Mouse (Mus musculus): ENCODE measurements at regions not wholly inside any gene's neighbourhood (a gene's known extent, or its start where the extent isn't known, plus 50 kb on each side); places are given as distances from the start of the nearest gene placed in this dataset.

DNA sequence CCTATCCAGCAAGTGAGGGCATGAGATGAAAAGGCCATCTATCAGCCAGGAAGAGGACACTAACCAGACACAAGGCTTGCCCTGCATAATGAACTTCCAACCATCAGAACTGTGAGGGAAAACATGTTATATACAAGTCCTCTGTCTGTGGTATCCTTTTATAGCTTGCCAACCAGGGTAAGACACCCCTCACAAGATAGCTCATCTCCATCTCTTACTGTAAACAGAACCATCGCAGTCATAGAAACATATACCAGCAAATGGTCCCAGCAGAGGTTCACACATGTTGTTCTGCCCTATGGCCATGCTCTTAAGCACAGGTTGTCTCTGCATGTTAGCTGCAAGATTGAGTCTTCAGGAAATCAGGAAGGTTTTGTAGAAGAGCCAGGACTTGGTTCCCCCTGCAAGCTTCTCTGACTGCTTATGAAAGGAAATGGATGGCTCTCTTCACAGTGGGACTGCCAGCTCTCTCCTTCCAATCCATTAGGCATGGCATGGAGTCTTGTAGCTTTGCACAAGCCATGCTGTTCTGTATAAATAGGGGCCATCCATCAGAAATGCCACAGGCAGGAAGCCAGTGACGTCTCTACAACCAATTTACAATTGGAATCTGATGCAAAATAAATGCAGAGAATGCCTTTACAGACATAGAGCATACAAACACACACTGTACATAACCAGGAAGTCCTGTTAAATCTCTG lies 1514.0 kb upstream of the Lrrc6 start:
- no peak for DNase-seq

DNA sequence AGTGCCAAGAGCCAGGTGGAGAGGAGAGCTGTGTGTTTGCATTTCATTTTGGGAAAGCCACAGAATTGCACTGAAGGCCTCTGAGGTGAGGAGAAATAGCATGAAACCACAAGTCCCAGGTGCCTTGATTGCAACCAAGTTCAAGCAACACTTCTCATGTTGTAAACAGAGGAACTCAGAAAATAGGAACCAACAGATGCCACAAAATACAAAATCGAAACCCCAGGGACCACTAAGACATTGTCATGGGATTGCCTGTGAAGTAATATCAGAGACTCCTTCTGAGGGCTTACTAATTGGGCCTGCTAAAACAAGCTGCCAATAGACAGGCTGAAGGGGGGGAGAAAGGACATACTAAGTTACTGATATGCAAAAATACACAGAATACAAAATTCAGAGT lies 1510.5 kb upstream of the Lrrc6 start:
- no peak for DNase-seq

DNA sequence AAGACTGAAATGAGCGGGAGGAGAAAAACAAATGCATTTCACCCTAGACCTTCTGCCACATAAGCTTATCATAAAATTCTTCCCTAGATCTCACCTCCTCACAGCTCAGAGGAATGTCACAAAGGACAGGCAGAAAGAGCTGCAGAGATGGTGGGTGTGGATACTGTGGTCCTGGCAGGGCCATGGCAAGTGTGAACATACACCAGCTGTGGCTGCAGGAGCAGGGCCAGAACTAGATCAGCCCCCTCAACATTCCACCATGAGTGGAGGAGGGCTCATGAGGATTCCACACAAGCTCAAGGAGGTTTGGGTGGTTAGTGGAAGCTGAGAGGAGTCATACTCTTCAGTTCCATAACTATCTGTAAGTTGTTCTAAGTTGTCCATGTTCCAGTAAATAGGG lies 1509.5 kb upstream of the Lrrc6 start:
- DNase-seq, result no peak

DNA sequence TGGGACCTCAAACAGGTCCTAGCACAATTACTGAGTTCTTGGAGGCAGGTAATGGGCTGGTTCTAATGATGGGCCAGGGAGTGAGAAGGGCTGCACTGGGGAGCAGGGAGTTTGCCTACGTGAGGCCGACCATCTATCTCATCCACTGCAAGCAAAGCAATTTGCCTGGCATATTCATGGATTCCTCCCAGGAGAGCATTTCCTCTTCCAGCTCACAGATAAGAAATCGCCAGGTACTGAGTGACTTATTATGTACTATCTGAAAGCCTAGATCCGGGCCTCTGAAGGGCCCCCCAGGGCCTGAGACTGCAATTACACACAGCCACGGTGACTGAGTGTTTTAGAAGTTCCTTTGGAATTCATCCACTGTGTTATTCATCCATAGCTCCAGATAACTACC lies 1504.1 kb upstream of the Lrrc6 start:
- no peak for DNase-seq

DNA sequence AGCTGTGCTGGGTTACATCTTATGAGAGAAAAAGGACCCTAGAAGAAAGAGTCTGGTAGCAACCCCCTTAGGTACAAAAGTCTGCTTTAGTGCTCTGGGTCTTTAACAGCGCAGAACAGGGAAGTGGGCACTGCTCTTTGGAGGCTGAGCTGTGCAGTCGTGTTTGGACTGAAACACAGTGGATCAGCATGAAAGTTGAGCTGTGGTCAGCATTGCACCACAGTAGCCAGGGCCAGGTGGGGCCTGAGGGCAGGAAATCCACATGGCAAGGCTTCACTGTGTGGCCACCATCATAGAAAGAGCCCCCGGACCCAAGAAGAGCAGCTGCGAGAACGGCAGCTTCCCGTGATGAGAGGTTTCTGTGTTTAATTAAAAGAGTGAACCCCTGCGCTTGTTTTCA lies 1495.8 kb upstream of the Lrrc6 start:
- no peak for DNase-seq

DNA sequence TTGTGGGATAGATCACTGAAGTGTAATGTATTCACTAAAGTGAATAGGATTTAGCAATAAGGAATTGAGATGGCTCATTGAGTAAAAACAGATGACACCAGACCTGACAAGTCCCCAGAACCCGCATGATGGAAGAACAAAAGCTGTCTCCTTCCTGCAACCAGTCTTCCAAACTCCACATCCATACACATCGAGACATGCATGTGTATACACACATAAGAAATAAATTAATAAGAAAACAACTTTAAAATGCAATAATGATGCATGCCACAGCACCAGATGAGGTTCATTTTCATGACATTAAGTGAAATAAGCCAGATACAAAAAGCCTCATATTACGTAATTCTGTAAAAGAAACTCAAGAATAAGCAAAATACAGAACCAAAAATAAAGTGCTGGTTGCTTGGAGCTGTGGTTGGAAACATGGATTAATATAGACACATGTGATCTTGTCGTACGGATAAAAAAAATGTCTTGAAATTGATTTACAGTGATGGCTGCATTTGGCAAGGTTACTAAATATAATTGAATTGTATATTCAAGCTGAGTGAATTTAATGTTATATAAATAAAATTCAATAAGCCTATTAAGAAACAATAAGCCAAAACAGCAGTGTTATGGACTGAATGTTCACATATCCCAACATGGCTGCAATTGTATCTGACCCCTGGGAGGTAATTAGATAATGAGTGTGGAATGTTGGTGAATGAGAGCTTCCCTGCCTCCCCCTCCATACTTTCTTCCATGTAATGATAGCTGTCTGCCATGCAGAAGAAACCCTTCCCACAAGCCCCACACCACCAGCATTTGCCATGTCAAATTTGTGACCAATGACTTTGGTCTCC lies 1488.9 kb upstream of the Lrrc6 start:
- no peak for DNase-seq

- DNase-seq, result no peak
Measured at GRCm38 (mm10) chr15:67987941-67988340, 1487.2 kb upstream of the Lrrc6 start.

DNA sequence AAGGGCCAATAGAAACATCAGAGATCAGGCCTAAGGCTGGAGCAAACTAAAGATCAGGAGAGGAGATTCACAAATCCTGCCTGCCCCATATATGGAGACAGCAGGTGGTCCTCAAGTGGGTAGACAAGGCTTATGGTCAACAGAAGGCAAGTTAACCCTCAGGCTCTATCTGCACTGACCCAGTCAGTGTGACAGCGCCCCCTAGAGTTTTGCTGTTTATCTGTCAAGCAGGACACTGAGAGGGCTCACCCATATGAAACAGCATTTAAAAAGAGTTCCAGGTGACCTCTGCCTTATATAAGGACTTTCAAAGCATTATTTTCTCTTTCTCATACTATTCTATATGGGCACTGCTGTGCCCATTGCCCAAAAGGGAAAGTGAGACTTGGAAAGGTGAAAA lies 1482.5 kb upstream of the Lrrc6 start:
- no peak for DNase-seq

DNA sequence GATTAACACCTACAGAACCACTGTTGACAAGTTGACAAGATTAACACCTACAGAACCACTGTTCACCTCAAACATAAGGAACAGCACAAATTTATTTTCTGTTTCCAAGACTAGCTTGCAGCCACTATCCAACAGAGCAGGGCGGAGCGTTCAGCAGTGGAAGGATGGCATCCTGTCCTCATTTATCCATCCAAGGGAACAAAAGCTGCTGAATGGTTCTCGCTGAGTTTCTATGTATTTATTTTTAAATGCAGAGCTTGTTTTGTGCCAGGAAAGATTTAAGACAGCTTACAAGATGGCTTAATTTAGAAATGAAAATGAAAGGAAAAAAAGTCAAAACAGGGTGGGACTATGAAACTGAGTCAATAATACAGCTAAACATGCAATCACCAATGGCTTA lies 1481.2 kb upstream of the Lrrc6 start:
- DNase-seq, result no peak

- no peak for DNase-seq
Measured at GRCm38 (mm10) chr15:67979451-67979850, 1478.7 kb upstream of the Lrrc6 start.

GRCm38 (mm10) chr15:67977210-67977609 lies 1476.5 kb upstream of the Lrrc6 start:
- no peak for DNase-seq

- no peak for DNase-seq
Measured at GRCm38 (mm10) chr15:67971998-67972397, 1471.3 kb upstream of the Lrrc6 start.

DNA sequence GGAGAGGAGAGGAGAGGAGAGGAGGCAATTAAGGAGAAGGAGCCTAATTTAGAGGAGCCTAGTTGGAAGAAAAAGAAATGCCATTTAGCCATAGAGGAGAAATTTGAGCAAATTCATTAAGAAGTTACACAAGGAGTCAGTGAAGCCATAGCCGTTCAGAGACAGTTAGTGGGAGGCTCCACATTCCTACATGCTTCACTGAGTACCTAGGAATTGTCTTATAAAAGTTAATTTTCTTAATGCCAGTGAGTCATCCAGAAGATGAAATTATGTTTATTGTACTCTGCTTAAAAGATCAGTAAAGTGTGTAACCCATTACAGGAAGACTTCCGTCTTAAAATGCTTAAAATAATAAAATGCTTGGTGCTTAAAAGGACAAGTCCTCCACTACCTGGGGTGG lies 1453.5 kb upstream of the Lrrc6 start:
- no peak for DNase-seq

DNA sequence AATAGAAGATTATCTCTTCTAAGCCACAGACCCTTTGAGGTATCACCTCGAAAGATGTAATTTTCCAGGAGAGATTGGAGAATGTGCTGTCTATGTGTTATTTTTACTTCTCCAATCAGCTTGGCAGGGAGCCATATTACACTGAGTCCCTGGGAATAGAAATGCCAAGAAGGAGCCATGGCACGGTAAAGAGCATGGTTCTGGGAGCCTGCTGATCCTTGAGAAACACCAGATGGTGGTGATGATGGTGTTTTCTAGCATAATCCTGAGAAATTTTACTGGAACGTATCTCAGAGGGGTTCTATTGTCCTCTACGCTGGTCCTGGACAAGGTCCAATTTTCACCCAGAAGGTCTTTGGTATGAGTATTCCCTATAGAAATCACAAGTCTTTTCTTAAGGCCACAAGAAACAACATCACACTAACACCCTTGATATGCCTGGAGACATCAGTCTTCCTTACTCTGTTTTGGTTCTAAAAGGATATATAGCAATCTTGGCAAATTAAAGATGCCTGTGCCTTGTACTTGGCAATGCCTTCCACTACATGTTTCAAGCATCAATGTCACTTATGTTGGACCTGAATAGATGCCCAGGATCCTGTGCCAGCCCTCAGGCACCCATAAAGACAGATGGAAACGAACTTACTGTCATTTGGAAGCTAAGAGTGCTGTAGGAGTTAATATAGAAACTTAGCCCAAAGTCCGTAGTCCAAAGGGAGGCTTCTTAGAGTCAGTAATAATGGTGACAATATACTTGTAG lies 1449.8 kb upstream of the Lrrc6 start:
- peak; percentile 30 for DNase-seq

- no peak for DNase-seq
Measured at GRCm38 (mm10) chr15:67944330-67945082, 1443.8 kb upstream of the Lrrc6 start.

DNA sequence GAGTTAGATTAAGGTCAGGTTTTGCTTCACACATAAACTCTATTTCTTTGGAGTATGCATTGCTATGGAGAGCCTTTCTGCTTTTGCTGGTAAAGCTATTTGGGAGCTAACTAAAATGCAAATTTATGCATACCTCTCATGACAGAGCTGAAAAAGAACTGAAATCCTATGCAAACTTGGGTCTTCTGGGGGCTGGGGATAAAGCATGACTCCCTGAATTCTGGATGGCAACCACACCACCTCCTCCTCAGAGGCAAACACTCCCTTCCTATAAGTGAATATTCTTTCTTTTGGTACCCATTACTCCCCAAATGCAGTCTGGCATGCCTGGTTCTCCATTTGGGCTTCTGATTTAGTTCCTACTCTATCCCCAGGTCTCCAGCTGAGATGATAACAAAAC lies 1442.3 kb upstream of the Lrrc6 start:
- DNase-seq, result no peak

DNA sequence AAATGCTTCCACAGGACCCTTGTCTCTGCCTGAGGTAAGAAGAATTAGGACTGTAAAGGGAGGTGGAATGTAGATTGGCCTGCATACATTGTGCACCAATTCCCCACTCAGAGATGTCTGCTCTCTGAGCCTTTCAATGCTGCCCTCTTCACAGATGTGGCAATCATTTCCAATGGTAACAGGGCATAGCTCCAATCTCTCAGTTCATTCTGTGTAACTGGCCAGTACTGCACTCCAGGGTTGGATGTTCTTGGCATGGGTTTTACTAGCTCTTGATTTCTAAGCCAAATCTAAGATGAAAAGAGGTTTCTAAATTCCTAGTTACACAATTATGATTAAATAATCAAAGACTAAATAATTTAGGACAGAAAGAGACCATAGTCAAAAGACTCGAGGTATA lies 1439.8 kb upstream of the Lrrc6 start:
- DNase-seq, result no peak

- DNase-seq, result no peak
Measured at GRCm38 (mm10) chr15:67924885-67925284, 1424.2 kb upstream of the Lrrc6 start.

- DNase-seq, result no peak
Measured at GRCm38 (mm10) chr15:67907034-67907433, 1406.3 kb upstream of the Lrrc6 start.

DNA sequence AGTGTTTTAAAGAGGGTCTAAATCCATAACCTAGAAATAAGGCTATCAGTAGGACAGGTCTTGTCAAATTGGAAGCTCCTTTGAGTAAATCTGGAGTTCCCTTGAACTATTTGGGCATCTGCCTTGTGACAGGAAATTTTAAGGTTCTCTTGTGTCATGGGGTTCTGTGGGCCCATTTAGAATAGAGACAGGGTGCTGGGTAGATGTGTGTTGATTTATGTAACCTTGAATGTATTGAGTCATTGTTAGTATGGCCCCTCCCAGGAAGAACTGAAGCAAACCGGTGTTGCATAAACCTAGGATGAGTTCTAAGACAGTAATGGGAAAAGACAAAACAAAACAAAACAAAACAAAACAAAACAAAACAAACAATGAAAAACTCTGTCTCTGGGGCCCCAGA lies 1404.6 kb upstream of the Lrrc6 start:
- DNase-seq, result no peak

DNA sequence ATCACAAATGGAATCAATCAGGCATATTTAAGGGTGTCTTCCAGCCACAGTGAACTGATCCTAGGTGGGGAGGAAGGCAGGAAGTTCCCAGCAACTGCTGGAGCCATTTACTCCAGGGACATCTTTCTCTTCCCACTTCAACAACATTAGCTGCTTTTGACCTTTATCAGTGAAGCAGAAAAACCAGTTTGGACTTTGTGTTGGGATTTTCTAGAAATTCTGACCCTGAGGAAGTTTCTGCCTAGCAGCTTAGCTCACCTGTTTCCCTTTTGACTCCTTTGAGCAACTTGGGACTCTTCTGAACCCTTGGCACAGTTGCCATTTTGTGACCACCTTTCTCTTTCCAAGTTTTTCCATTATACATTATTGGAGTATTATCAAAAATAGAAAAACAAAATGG lies 1403.9 kb upstream of the Lrrc6 start:
- no peak for DNase-seq

- DNase-seq, result no peak
Measured at GRCm38 (mm10) chr15:67902982-67903381, 1402.3 kb upstream of the Lrrc6 start.

GRCm38 (mm10) chr15:67901191-67901601 lies 1400.5 kb upstream of the Lrrc6 start:
- DNase-seq, result no peak
